Mouse (Mus musculus) E14TG2a.4 (cell line): ENCODE measurements around the gene Crtac1.

ENCODE experiments used
- CTCF ChIP-seq: conservative IDR thresholded peaks from 2 replicates; pipeline ENCODE4 v1.5.1; 2014; ENCODE audit warnings: low read length
- NANOG ChIP-seq: IDR thresholded peaks from 2 replicates; pipeline ENCODE4 v1.6.1; 2014; ENCODE audit warnings: borderline replicate concordance, low read length, mixed read lengths
- POU5F1 ChIP-seq: IDR thresholded peaks from 2 replicates; pipeline ENCODE4 v1.6.1; 2014; ENCODE audit warnings: low read length, borderline replicate concordance

GRCm38 (mm10) chr19:42257241-42257635 is 174.3 kb downstream of the Crtac1 start:
- TF ChIP-seq CTCF (no peak), NANOG (no peak), POU5F1 (no peak)
